Mouse (Mus musculus) right cerebral cortex, adult 18-20 months (tissue): ENCODE measurements around the gene Grik4.

Source experiments
- DNase-seq: peaks from one replicate; pipeline ENCODE4 v3.0.0; 2022; ENCODE audit warnings: mixed read lengths

Gene Grik4

DNA sequence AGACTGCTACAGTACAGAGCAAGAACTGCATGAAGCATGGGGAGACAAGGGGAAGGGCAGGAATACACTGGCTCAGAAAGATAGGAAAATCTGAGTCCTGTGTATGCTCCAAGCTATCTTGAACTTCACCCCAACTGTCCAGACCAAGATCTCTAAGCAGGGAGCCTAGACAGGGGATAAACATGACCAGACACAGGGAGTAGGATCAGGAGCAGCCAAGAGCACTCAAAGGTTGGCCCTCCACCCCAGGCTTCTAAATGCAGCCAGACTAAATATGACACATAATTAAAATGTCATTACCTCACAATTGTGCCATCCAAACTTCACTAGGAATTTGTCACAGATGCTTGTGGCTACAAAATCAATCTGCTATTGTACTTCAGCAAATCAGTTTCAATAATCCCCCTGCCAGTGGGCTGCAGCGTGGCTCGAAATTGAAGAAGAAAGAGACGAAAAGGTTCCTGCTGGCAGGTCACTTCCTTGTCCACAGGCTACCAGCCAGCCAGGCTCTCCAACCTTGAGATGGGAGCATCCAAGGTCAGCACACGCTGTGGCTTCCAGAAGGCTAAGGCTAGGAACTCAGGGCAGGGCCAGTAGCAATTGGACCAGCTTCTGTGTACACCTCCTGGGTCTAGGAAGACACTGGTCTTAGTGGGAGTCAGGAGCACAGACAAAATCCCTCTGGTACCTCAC lies 85.1 kb downstream of the Grik4 start:
- no peak for DNase-seq

GRCm38 (mm10) chr9:42858576-42858975 lies 85.7 kb downstream of the Grik4 start:
- DNase-seq = no peak

DNA sequence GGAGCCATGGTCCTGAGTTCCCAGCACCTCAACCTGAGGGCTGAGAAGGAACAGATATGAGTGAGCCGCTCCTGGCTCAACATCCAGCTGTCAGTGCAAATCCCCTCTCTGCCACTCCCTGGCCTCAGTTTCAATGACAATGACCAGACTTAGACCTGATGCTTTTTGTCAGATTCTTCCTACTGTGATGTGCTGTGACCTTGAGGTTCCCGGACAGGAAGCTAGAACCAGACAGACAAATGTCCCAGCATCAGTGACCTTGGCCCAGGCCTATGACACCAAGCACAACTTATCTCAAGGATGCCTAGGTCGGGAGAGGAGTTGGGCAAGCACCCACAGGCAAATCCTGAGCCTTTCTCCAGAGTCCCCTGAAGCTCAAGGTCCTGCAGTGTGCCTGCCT lies 86.5 kb downstream of the Grik4 start:
- DNase-seq = no peak

DNA sequence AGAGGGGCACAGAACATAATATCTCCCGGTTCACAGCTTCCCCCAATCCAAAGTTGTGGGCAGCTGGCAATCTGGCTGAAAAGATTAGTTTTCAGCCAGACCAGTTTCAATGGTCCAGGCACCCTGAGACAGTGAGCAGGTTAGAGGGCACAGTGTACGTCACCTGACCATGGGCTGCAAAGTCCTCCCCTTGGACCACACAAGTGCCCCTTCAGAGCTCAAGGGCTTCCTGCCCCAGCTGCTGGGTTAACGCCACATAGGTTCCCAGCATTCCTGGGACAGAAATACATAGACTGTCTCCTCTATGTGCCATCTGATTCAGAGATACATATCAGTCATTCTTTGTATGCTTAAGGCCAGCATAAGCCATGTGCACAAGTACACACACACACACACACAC lies 91.2 kb downstream of the Grik4 start:
- no peak for DNase-seq

- DNase-seq = no peak
These were observed 94.2 kb downstream of the Grik4 start for GRCm38 (mm10) chr9:42850063-42850462.

DNA sequence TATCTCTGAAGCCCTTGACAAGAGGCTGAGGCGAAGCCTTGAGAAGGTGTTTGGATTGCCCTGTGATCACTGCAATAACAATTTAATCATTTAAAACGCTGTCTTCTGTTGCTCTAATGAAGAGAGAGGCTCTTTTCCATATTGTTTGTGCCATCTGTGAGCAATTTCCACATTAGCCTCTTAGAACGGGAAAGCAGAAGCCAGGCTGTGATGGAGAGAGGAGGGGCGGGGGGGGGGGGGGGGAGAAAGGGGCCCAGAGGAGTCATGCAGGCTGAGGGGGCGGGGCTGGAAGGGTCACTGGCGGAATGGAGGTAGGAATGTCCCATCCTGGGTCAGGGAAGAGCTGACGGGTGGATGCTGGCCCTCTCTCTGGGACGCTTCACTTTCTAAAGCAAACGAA lies 96.2 kb downstream of the Grik4 start:
- no peak for DNase-seq

DNA sequence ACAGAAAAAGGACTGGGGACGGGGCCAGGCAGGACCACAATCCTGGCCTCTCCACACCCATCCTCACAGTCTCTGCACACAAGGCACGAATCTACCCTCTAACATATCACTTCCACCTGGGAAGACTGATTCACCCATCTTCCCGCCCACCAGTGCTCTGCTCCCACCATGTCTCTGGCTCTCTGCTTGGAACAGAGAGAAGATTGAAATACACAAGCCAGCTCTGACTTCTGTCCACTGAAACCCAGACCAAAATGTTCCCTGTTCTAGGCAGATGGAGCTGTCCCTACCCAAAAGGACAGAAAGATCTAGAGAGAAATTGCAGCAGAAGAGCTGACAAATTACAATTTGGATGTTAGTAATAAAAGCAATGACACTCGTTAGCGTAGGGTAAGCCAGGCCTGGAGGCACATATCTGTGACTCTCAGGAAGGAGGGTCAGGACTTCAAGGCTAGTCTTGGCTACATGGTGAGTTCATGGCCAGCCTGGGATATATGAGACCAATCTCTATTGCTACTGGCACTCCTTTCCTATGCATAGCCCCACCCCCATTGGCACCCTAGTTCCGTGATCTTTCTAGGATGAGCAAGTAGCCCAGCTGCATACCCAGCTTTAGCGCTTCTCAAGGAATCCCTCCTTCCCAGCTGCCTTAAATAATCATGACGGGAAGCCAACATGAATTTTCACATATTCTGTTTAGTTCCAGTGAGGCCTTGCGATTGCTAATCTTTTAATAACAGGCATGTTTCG lies 97.4 kb downstream of the Grik4 start:
- DNase-seq = peak; percentile 60

- DNase-seq = no peak
These were observed 98.2 kb downstream of the Grik4 start for GRCm38 (mm10) chr9:42846139-42846538.

GRCm38 (mm10) chr9:42844301-42844700 lies 100.0 kb downstream of the Grik4 start:
- no peak for DNase-seq

DNA sequence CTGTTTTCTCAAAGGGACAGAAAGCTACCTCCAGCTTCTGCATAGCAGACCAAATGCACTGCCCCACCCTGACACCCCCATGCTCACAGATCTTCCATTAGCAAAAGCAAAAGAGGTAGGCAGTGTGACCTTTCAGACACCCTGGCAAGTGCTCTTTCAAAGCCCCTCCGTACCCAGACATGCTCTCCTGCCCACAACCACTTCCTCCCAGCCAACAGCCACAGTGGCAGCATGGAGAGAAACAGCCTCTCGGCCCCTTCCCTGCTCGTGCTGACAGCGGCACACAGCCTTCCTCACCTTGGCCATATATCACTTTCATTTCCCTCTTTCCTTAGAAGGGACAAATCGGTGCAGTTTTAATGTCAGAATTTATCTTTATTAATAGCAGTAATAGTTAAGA lies 106.0 kb downstream of the Grik4 start:
- DNase-seq = no peak

GRCm38 (mm10) chr9:42837498-42837897 lies 106.8 kb downstream of the Grik4 start:
- no peak for DNase-seq

GRCm38 (mm10) chr9:42831558-42831957 lies 112.7 kb downstream of the Grik4 start:
- DNase-seq = no peak

GRCm38 (mm10) chr9:42819247-42819646 lies 125.0 kb downstream of the Grik4 start:
- DNase-seq = no peak

DNA sequence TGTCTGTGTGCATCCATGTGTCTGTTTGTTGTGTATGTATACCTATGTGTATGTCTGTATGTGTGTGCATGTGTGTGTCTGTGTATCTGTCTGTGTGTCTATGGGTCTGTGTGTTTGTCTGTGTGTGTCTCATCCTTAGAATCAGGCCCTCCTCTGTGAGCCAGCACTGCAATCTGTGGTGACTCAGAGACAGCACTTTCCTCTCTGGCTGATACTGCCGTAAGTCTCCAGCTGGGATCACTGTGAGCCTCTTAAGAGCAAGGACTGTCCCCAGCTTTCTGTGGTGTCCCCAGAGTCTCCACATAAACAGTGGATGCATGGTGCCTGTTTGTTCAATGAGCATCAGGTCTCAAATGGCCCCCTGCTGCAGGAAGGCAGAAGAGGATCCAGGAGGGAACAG lies 127.5 kb downstream of the Grik4 start:
- no peak for DNase-seq

- DNase-seq = no peak
These were observed 135.1 kb downstream of the Grik4 start for GRCm38 (mm10) chr9:42809146-42809545.

GRCm38 (mm10) chr9:42808394-42808793 lies 135.9 kb downstream of the Grik4 start:
- peak; percentile 13 for DNase-seq

DNA sequence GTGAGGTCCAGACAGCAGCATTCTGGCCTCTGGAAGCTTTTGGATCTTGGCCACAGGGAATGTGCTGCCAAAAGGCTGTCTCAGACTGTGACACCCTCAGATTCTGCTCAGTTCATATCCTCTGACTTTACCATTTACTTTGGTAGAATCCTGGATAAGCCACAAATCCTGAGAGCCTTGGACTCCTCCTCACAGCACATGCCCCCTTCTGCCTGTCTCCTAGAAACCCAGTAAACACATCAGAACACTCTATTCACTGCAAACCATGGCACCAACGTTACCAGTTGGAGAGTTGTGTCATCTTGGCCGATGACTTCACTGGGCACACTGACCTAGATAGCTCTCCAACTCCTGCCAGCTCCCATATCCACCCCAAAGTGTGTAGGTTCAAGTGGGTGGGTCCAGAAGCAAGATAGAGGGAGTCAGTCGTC lies 141.2 kb downstream of the Grik4 start:
- DNase-seq = peak; percentile 45

DNA sequence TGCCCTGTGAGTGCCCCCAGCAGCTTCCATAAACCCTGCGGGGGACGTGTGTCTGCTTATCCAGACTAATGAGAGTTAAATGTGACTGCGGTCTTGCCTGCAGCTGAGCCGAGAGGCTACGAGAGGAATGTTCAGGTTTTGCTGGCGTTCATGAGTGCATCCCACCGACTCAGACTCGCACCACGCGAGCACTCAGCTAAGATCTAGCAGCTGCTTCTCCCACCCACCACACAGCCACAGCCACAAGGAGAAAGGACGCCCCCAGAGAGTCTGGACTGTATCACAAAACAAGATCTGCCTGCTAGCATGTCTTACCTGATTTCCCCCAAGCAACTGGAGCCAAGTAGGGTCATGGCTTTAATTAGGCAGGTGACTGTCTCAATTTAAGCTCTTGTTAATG lies 142.4 kb downstream of the Grik4 start:
- peak; percentile 50 for DNase-seq

- no peak for DNase-seq
These were observed 144.2 kb downstream of the Grik4 start for GRCm38 (mm10) chr9:42800138-42800537.

- no peak for DNase-seq
These were observed 144.6 kb downstream of the Grik4 start for GRCm38 (mm10) chr9:42799694-42800093.

GRCm38 (mm10) chr9:42799242-42799641 lies 145.1 kb downstream of the Grik4 start:
- DNase-seq = no peak

GRCm38 (mm10) chr9:42798280-42798679 lies 146.0 kb downstream of the Grik4 start:
- no peak for DNase-seq

DNA sequence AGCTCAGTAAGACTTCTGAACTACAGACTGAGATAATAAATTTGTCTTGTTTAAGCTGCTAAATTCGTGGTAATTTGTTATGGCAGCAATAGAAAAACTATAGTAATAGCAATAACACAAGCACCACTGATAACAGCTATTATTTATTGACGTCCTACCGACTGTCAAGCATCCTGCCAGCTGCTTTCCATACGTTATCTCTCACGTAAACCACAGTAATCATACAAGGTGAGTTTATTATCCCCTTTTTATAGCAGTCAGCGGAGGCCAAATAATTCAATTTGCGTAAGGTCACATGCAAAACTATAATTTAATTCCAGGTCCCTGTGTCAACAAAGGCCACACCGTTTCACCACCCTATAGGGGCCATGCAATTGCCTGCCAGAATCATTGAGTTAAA lies 147.0 kb downstream of the Grik4 start:
- no peak for DNase-seq

DNA sequence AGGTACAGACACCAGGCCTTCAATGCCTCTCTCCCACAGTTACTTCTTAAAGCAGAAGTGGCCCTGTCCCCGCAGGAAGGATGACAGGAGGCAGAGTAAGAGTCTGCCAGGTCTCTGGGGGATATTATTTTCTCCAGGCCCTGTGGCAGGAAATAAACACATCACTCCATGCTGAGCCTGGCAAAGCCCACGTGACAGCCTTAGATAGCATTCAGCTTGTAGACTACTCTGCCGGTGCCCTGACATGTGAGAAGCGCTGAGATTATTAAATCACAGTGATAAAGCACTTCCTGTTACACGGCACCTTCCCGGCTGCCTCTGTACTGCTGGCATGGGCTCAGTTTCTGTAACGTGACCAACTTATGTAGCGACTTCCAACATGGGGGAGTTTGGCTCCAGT lies 148.4 kb downstream of the Grik4 start:
- DNase-seq = peak; percentile 29

GRCm38 (mm10) chr9:42794006-42794405 lies 150.3 kb downstream of the Grik4 start:
- DNase-seq = no peak
